In the genomic region with DNA sequence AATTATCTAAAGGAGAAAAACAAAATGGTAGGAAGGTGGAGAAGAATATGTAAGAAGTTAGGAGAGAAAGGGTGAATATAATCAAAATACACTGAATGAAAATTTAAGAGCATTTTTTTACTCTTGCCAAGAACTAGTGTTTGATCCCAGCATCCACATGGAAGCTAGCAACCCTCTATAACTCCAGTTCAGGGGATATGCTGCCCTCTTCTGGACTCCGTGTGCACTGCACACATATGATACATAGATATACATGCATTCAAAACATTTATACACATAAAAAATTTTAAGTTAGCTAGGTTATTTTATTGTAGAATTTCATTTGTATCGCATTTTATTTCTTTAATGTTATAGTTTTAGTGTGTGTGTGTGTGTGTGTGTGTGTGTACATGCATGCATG, we compare ENCODE assay signal across 12 mouse cellular contexts. TPM values are rescaled to one million over a fixed set of nuclear protein-coding genes. Genes with fewer than 3 reads are reported as not detected.
DNase-seq lines count a peak whose midpoint lies in the region; ATAC-seq and TF ChIP-seq lines count a peak whose summit lies in the region.
"Had no signal": no experiment of that assay in that cellular context is flagged by ENCODE, and none has a peak within 500 bp of the region (broad histone marks: within the 10 kb centered on the region; RNA-seq: fewer than 3 reads in every experiment).

No protein-coding gene starts in this region.

- no peak for ATAC-seq in hindbrain, postnatal 0 days
- ATAC-seq in hindbrain, embryonic 12.5 days (ENCODE audit: low FRiP score), result no peak
- no peak for ATAC-seq in midbrain, postnatal 0 days (ENCODE audit: low FRiP score)
- no peak for ATAC-seq in midbrain, embryonic 14.5 days (ENCODE audit: low FRiP score, low TSS enrichment)

- no peak for DNase-seq in hindbrain, postnatal 0 days (ENCODE audit: low spot score)
- peak; percentile 3 for DNase-seq in midbrain, postnatal 0 days (ENCODE audit: low spot score)
- no peak for DNase-seq in midbrain, embryonic 14.5 days
- DNase-seq in MEL-GATA-1-ER (ENCODE audit: extremely low read depth, low read depth), result peak; percentile 43
- DNase-seq in retina, postnatal 1 day, result peak; percentile 8
- no peak for DNase-seq in cerebellum, adult 18-20 months
- no peak for DNase-seq in urinary bladder, postnatal 25 days (ENCODE audit: low spot score)
- DNase-seq: cerebellum, adult 11 months; kidney, postnatal 10 days; liver, embryonic 13.5 days had no signal

- WGBS in hindbrain, postnatal 0 days, result 33% methylated on average over 2 of the region's 2 CpGs
- WGBS in hindbrain, embryonic 12.5 days, result 39% methylated on average over 2 of the region's 2 CpGs
- 51% methylated on average over 2 of the region's 2 CpGs for WGBS in midbrain, postnatal 0 days
- 33% methylated on average over 2 of the region's 2 CpGs for WGBS in midbrain, embryonic 14.5 days

- H3K27ac ChIP-seq in hindbrain, postnatal 0 days, result no peak overlapping the region
- H3K27ac ChIP-seq in hindbrain, embryonic 12.5 days, result no peak overlapping the region
- no peak overlapping the region for H3K27ac ChIP-seq in midbrain, postnatal 0 days (ENCODE audit: low read depth, low read length)
- no peak overlapping the region for H3K27ac ChIP-seq in midbrain, embryonic 14.5 days (replicated peaks; ENCODE audit: low read depth, low read length)
- H3K27ac ChIP-seq: hindbrain, embryonic 10.5 days; liver, embryonic 13.5 days had no signal

- H3K9me3 ChIP-seq in hindbrain, postnatal 0 days (ENCODE audit: low read length), result no peaks in the 10 kb centered on the region
- no peaks in the 10 kb centered on the region for H3K9me3 ChIP-seq in hindbrain, embryonic 12.5 days (replicated peaks)
- H3K9me3 ChIP-seq in midbrain, postnatal 0 days (ENCODE audit: low read length), result no peaks in the 10 kb centered on the region
- H3K9me3 ChIP-seq in midbrain, embryonic 14.5 days (ENCODE audit: control insufficient read depth, low read length), result no peaks in the 10 kb centered on the region
- H3K9me3 ChIP-seq: hindbrain, embryonic 10.5 days; liver, embryonic 13.5 days had no signal

- TF ChIP-seq CTCF in hindbrain, postnatal 0 days (IDR thresholded peaks at IDR 0.05; ENCODE audit: low read depth), result peak; percentile 27; the same call in 1 of the 2 replicates
- TF ChIP-seq CTCF in midbrain, postnatal 0 days (IDR thresholded peaks at IDR 0.05), result peak; percentile 32

- H3K4me3 ChIP-seq in hindbrain, postnatal 0 days (ENCODE audit: low read length), result no peak overlapping the region
- no peak overlapping the region for H3K4me3 ChIP-seq in hindbrain, embryonic 12.5 days
- H3K4me3 ChIP-seq in midbrain, postnatal 0 days (ENCODE audit: low read depth, low read length), result no peak overlapping the region
- H3K4me3 ChIP-seq in midbrain, embryonic 14.5 days (replicated peaks; ENCODE audit: low read depth, low read length), result no peak overlapping the region
- H3K4me3 ChIP-seq: hindbrain, embryonic 10.5 days; liver, embryonic 13.5 days had no signal

- no peak overlapping the region for H3K9ac ChIP-seq in hindbrain, postnatal 0 days (replicated peaks; ENCODE audit: low read length)
- H3K9ac ChIP-seq in hindbrain, embryonic 12.5 days, result no peak overlapping the region
- H3K9ac ChIP-seq in midbrain, postnatal 0 days (replicated peaks; ENCODE audit: low read length, poor library complexity, severe bottlenecking), result no peak overlapping the region
- no peak overlapping the region for H3K9ac ChIP-seq in midbrain, embryonic 14.5 days (replicated peaks; ENCODE audit: low read length)
- H3K9ac ChIP-seq: liver, embryonic 13.5 days had no signal

- H3K27me3 ChIP-seq in hindbrain, postnatal 0 days (ENCODE audit: insufficient read depth, low read length), result no peaks in the 10 kb centered on the region
- H3K27me3 ChIP-seq in hindbrain, embryonic 12.5 days, result no peaks in the 10 kb centered on the region
- no peaks in the 10 kb centered on the region for H3K27me3 ChIP-seq in midbrain, postnatal 0 days (ENCODE audit: insufficient read depth, low read length)
- H3K27me3 ChIP-seq in midbrain, embryonic 14.5 days (ENCODE audit: control insufficient read depth, insufficient read depth, low read length), result no peaks in the 10 kb centered on the region
- H3K27me3 ChIP-seq: liver, embryonic 13.5 days had no signal

- H3K4me1 ChIP-seq in hindbrain, postnatal 0 days (ENCODE audit: insufficient read depth, low read length), result no peaks in the 10 kb centered on the region
- no peaks in the 10 kb centered on the region for H3K4me1 ChIP-seq in hindbrain, embryonic 12.5 days
- no peaks in the 10 kb centered on the region for H3K4me1 ChIP-seq in midbrain, postnatal 0 days (ENCODE audit: insufficient read depth, low read length)
- H3K4me1 ChIP-seq in midbrain, embryonic 14.5 days (ENCODE audit: control insufficient read depth, insufficient read depth, low read length), result no peaks in the 10 kb centered on the region
- H3K4me1 ChIP-seq: hindbrain, embryonic 10.5 days; liver, embryonic 13.5 days had no signal

- no peak overlapping the region for H3K4me2 ChIP-seq in hindbrain, postnatal 0 days (ENCODE audit: low read depth, low read length)
- no peak overlapping the region for H3K4me2 ChIP-seq in hindbrain, embryonic 12.5 days (replicated peaks)
- H3K4me2 ChIP-seq in midbrain, postnatal 0 days (ENCODE audit: low read depth, low read length, poor library complexity, severe bottlenecking), result no peak overlapping the region
- H3K4me2 ChIP-seq in midbrain, embryonic 14.5 days (ENCODE audit: low read length), result no peak overlapping the region
- H3K4me2 ChIP-seq: liver, embryonic 13.5 days had no signal

- no peaks in the 10 kb centered on the region for H3K36me3 ChIP-seq in hindbrain, postnatal 0 days (ENCODE audit: insufficient read depth, low read length)
- no peaks in the 10 kb centered on the region for H3K36me3 ChIP-seq in hindbrain, embryonic 12.5 days
- no peaks in the 10 kb centered on the region for H3K36me3 ChIP-seq in midbrain, postnatal 0 days (ENCODE audit: insufficient read depth, low read length)
- H3K36me3 ChIP-seq in midbrain, embryonic 14.5 days (ENCODE audit: control insufficient read depth, insufficient read depth, low read length), result no peaks in the 10 kb centered on the region
- H3K36me3 ChIP-seq: hindbrain, embryonic 10.5 days; liver, embryonic 13.5 days had no signal

RNA-seq across cellular contexts. Expression of gene Clcn5, which starts 6.3 kb away (rescaled TPM):
- total RNA-seq in hindbrain, postnatal 0 days (2014; rRNA removed), result 31.1 and 31.8 TPM in 2 replicates
- polyA plus RNA-seq in hindbrain, postnatal 0 days (2015; fragmentation: Nextera tagmentation; extraction: Ambion mirVana), result 6.7 and 7.9 TPM in 2 replicates
- polyA plus RNA-seq in hindbrain, embryonic 12.5 days (2016; fragmentation: Nextera tagmentation; extraction: Ambion mirVana), result 13.5 and 17.4 TPM in 2 replicates
- total RNA-seq in midbrain, postnatal 0 days (2014; rRNA removed), result 26.8 and 27.6 TPM in 2 replicates
- 5.4 and 5.7 TPM in 2 replicates for polyA plus RNA-seq in midbrain, postnatal 0 days (2015; fragmentation: Nextera tagmentation; extraction: Ambion mirVana)
- polyA plus RNA-seq in midbrain, embryonic 14.5 days (2014; fragmentation: Nextera tagmentation; extraction: Ambion mirVana), result 7.7 and 12.2 TPM in 2 replicates

RNA-seq across cellular contexts. Expression of gene Usp27x, which starts 50.2 kb away (rescaled TPM):
- total RNA-seq in hindbrain, postnatal 0 days (2014; rRNA removed), result 8.5 and 11.3 TPM in 2 replicates
- 2.0 and 2.2 TPM in 2 replicates for polyA plus RNA-seq in hindbrain, postnatal 0 days (2015; fragmentation: Nextera tagmentation; extraction: Ambion mirVana)
- 2.0 and 2.6 TPM in 2 replicates for polyA plus RNA-seq in hindbrain, embryonic 12.5 days (2016; fragmentation: Nextera tagmentation; extraction: Ambion mirVana)
- 12.4 and 13.9 TPM in 2 replicates for total RNA-seq in midbrain, postnatal 0 days (2014; rRNA removed)
- 2.8 TPM in 2 replicates for polyA plus RNA-seq in midbrain, postnatal 0 days (2015; fragmentation: Nextera tagmentation; extraction: Ambion mirVana)
- polyA plus RNA-seq in midbrain, embryonic 14.5 days (2014; fragmentation: Nextera tagmentation; extraction: Ambion mirVana), result 0.86 and 1.3 TPM in 2 replicates

Comparison
In these comparisons a context has a peak if more than half of its experiments do, and no peak if none do; other contexts are left out.
1. DNase-seq: peak in midbrain, postnatal 0 days (single experiment), MEL-GATA-1-ER (single experiment) and retina, postnatal 1 day (single experiment); none in hindbrain, postnatal 0 days (single experiment), midbrain, embryonic 14.5 days (single experiment), cerebellum, adult 18-20 months (0 of 2) and urinary bladder, postnatal 25 days (single experiment).